Mouse (Mus musculus): ENCODE measurements around the gene Map2k5. TPM values are rescaled to one million over a fixed set of nuclear protein-coding genes. Genes with fewer than 3 reads are reported as not detected.

Gene Map2k5
- polyA plus RNA-seq, 1 experiment from 2014 or later, result 33.3 TPM

GRCm38 (mm10) chr9:63295551-63295958 lies 82.1 kb downstream of the Map2k5 start:
- Histone ChIP-seq H3K27me3 (replicated peaks) (0 out of 2 replicates have a peak, but pooled peaks cover 4% of the 10 kb centered on the region), H3K27ac (replicated peaks) (peak overlapping the region; percentile 42), H3K36me3 (no peaks in the 10 kb centered on the region), H3K4me2 (peak overlapping the region; percentile 4; the same call in 1 of the 2 replicates), H3K9me3 (replicated peaks) (no peaks in the 10 kb centered on the region), H3K4me3 (replicated peaks) (no peak overlapping the region), H3K4me1 (peaks cover 24% of the 10 kb centered on the region), H3K9ac (replicated peaks) (no peak overlapping the region)
- peak; percentile 38; the same call in 1 of the 2 replicates for ATAC-seq (ENCODE audit: low FRiP score)
- 53% methylated on average over 7 of the region's 7 CpGs for WGBS

- peaks cover 24% of the 10 kb centered on the region for H3K4me1 ChIP-seq
- H3K9ac ChIP-seq (replicated peaks), result no peak overlapping the region
- no peaks in the 10 kb centered on the region for H3K36me3 ChIP-seq
- no peak overlapping the region for H3K4me3 ChIP-seq (replicated peaks)
- no peaks in the 10 kb centered on the region for H3K9me3 ChIP-seq (replicated peaks)
- 74% methylated on average over 6 of the region's 6 CpGs for WGBS
- ATAC-seq (ENCODE audit: low FRiP score), result no peak
- H3K4me2 ChIP-seq, result no peak overlapping the region
- H3K27me3 ChIP-seq (replicated peaks), result 0 out of 2 replicates have a peak, but pooled peaks cover 4% of the 10 kb centered on the region
- H3K27ac ChIP-seq (replicated peaks), result no peak overlapping the region
Measured at GRCm38 (mm10) chr9:63294846-63295245, 82.9 kb downstream of the Map2k5 start.

- Histone ChIP-seq H3K9ac (replicated peaks) (no peak overlapping the region), H3K9me3 (replicated peaks) (no peaks in the 10 kb centered on the region), H3K4me3 (replicated peaks) (no peak overlapping the region), H3K36me3 (no peaks in the 10 kb centered on the region), H3K4me1 (peaks cover 24% of the 10 kb centered on the region), H3K4me2 (no peak overlapping the region), H3K27ac (replicated peaks) (no peak overlapping the region), H3K27me3 (replicated peaks) (0 out of 2 replicates have a peak, but pooled peaks cover 4% of the 10 kb centered on the region)
- no peak for ATAC-seq (ENCODE audit: low FRiP score)
- WGBS, result 22% methylated on average over 13 of the region's 13 CpGs
Measured at GRCm38 (mm10) chr9:63293781-63294480, 83.8 kb downstream of the Map2k5 start.

- H3K4me1 ChIP-seq, result peaks cover under 1% of the 10 kb centered on the region; the same call in 1 of the 2 replicates
- WGBS, result 88% methylated on average over 4 of the region's 4 CpGs
Measured at GRCm38 (mm10) chr9:63288676-63289075, 89.0 kb downstream of the Map2k5 start.

GRCm38 (mm10) chr9:63284392-63284791 lies 93.3 kb downstream of the Map2k5 start:
- ATAC-seq (ENCODE audit: low FRiP score), result no peak
- Histone ChIP-seq H3K36me3 (0 out of 2 replicates have a peak, but pooled peaks cover 4% of the 10 kb centered on the region), H3K9me3 (replicated peaks) (no peaks in the 10 kb centered on the region), H3K27ac (replicated peaks) (no peak overlapping the region), H3K9ac (replicated peaks) (no peak overlapping the region), H3K27me3 (replicated peaks) (no peaks in the 10 kb centered on the region), H3K4me3 (replicated peaks) (no peak overlapping the region), H3K4me2 (no peak overlapping the region), H3K4me1 (no peaks in the 10 kb centered on the region)
- WGBS, result 71% methylated on average over 9 of the region's 9 CpGs

More at GRCm38 (mm10) chr9:63288676-63289075, 89.0 kb downstream of the Map2k5 start:
- Histone ChIP-seq H3K36me3 (no peaks in the 10 kb centered on the region), H3K27me3 (replicated peaks) (no peaks in the 10 kb centered on the region), H3K27ac (replicated peaks) (no peak overlapping the region), H3K9me3 (replicated peaks) (no peaks in the 10 kb centered on the region), H3K4me2 (no peak overlapping the region), H3K4me3 (replicated peaks) (no peak overlapping the region), H3K9ac (replicated peaks) (no peak overlapping the region)
- no peak for ATAC-seq (ENCODE audit: low FRiP score)

- Histone ChIP-seq H3K36me3 (0 out of 2 replicates have a peak, but pooled peaks cover 4% of the 10 kb centered on the region), H3K27ac (replicated peaks) (no peak overlapping the region), H3K9ac (replicated peaks) (no peak overlapping the region), H3K27me3 (replicated peaks) (no peaks in the 10 kb centered on the region), H3K4me2 (no peak overlapping the region), H3K4me1 (no peaks in the 10 kb centered on the region), H3K9me3 (replicated peaks) (no peaks in the 10 kb centered on the region), H3K4me3 (replicated peaks) (no peak overlapping the region)
- 98% methylated on average over 7 of the region's 7 CpGs for WGBS
- ATAC-seq (ENCODE audit: low FRiP score), result no peak
Measured at GRCm38 (mm10) chr9:63281996-63282395, 95.7 kb downstream of the Map2k5 start.

- Histone ChIP-seq H3K9ac (replicated peaks) (no peak overlapping the region), H3K27me3 (replicated peaks) (no peaks in the 10 kb centered on the region), H3K4me3 (replicated peaks) (no peak overlapping the region), H3K4me1 (no peaks in the 10 kb centered on the region), H3K4me2 (no peak overlapping the region), H3K27ac (replicated peaks) (no peak overlapping the region), H3K36me3 (0 out of 2 replicates have a peak, but pooled peaks cover 4% of the 10 kb centered on the region), H3K9me3 (replicated peaks) (no peaks in the 10 kb centered on the region)
- ATAC-seq (ENCODE audit: low FRiP score), result no peak
- WGBS, result 85% methylated on average over 2 of the region's 2 CpGs
Measured at GRCm38 (mm10) chr9:63281086-63281485, 96.6 kb downstream of the Map2k5 start.

GRCm38 (mm10) chr9:63273781-63274180 lies 103.9 kb downstream of the Map2k5 start:
- Histone ChIP-seq H3K4me2 (no peak overlapping the region), H3K4me1 (0 out of 2 replicates have a peak, but pooled peaks cover 3% of the 10 kb centered on the region), H3K4me3 (replicated peaks) (no peak overlapping the region), H3K27ac (replicated peaks) (no peak overlapping the region), H3K36me3 (no peaks in the 10 kb centered on the region), H3K27me3 (replicated peaks) (no peaks in the 10 kb centered on the region), H3K9me3 (replicated peaks) (no peaks in the 10 kb centered on the region), H3K9ac (replicated peaks) (no peak overlapping the region)
- WGBS, result 90% methylated on average over 6 of the region's 6 CpGs
- ATAC-seq (ENCODE audit: low FRiP score), result no peak

GRCm38 (mm10) chr9:63269839-63270238 lies 107.9 kb downstream of the Map2k5 start:
- no peak overlapping the region for H3K4me2 ChIP-seq
- no peak for ATAC-seq (ENCODE audit: low FRiP score)
- no peaks in the 10 kb centered on the region for H3K36me3 ChIP-seq
- 0 out of 2 replicates have a peak, but pooled peaks cover 3% of the 10 kb centered on the region for H3K4me1 ChIP-seq
- H3K9ac ChIP-seq (replicated peaks), result no peak overlapping the region
- 29% methylated on average over 3 of the region's 3 CpGs for WGBS
- H3K27me3 ChIP-seq (replicated peaks), result no peaks in the 10 kb centered on the region
- no peak overlapping the region for H3K27ac ChIP-seq (replicated peaks)
- H3K9me3 ChIP-seq (replicated peaks), result no peaks in the 10 kb centered on the region
- no peak overlapping the region for H3K4me3 ChIP-seq (replicated peaks)

- no peaks in the 10 kb centered on the region for H3K36me3 ChIP-seq
- 66% methylated on average over 1 of the region's 1 CpGs for WGBS
- no peaks in the 10 kb centered on the region for H3K4me1 ChIP-seq
- ATAC-seq (ENCODE audit: low FRiP score), result no peak
- H3K9me3 ChIP-seq (replicated peaks), result no peaks in the 10 kb centered on the region
- no peaks in the 10 kb centered on the region for H3K27me3 ChIP-seq (replicated peaks)
- H3K4me2 ChIP-seq, result no peak overlapping the region
- no peak overlapping the region for H3K27ac ChIP-seq (replicated peaks)
- H3K4me3 ChIP-seq (replicated peaks), result no peak overlapping the region
- no peak overlapping the region for H3K9ac ChIP-seq (replicated peaks)
Measured at GRCm38 (mm10) chr9:63263188-63263587, 114.5 kb downstream of the Map2k5 start.

- 57% methylated on average over 3 of the region's 3 CpGs for WGBS
- Histone ChIP-seq H3K27ac (replicated peaks) (no peak overlapping the region), H3K4me1 (no peaks in the 10 kb centered on the region), H3K36me3 (no peaks in the 10 kb centered on the region), H3K4me2 (no peak overlapping the region), H3K9ac (replicated peaks) (no peak overlapping the region), H3K27me3 (replicated peaks) (no peaks in the 10 kb centered on the region), H3K4me3 (replicated peaks) (no peak overlapping the region), H3K9me3 (replicated peaks) (no peaks in the 10 kb centered on the region)
- ATAC-seq (ENCODE audit: low FRiP score), result no peak
Measured at GRCm38 (mm10) chr9:63258768-63259167, 118.9 kb downstream of the Map2k5 start.

GRCm38 (mm10) chr9:63257739-63258138 lies 120.0 kb downstream of the Map2k5 start:
- Histone ChIP-seq H3K4me1 (no peaks in the 10 kb centered on the region), H3K4me3 (replicated peaks) (no peak overlapping the region), H3K27ac (replicated peaks) (no peak overlapping the region), H3K4me2 (no peak overlapping the region), H3K9ac (replicated peaks) (no peak overlapping the region), H3K9me3 (replicated peaks) (no peaks in the 10 kb centered on the region), H3K36me3 (no peaks in the 10 kb centered on the region), H3K27me3 (replicated peaks) (no peaks in the 10 kb centered on the region)
- ATAC-seq (ENCODE audit: low FRiP score), result no peak
- WGBS, result 64% methylated on average over 4 of the region's 4 CpGs
